In genomic region chr4:128732794-128733193, GRCm38 (mm10) we compare ENCODE assay signal across 12 mouse cellular contexts. TPM values are rescaled to one million over a fixed set of nuclear protein-coding genes. Genes with fewer than 3 reads are reported as not detected.
DNase-seq lines count a peak whose midpoint lies in the region; ATAC-seq and TF ChIP-seq lines count a peak whose summit lies in the region.
"Had no signal": no experiment of that assay in that cellular context is flagged by ENCODE, and none has a peak within 500 bp of the region (broad histone marks: within the 10 kb centered on the region; RNA-seq: fewer than 3 reads in every experiment).

No protein-coding gene starts in this region.

- ATAC-seq in kidney, embryonic 15.5 days (replicated peaks; ENCODE audit: low FRiP score): no peak
- ATAC-seq in midbrain, embryonic 13.5 days: no peak
- no peak for ATAC-seq in midbrain, postnatal 0 days (ENCODE audit: low FRiP score)
- no peak for ATAC-seq in neural tube, embryonic 13.5 days (ENCODE audit: low read depth)

- no peak overlapping the region for H3K4me3 ChIP-seq in gastrocnemius, adult 2 months
- H3K4me3 ChIP-seq in kidney, embryonic 15.5 days (replicated peaks): no peak overlapping the region
- H3K4me3 ChIP-seq in midbrain, embryonic 13.5 days (replicated peaks): no peak overlapping the region
- H3K4me3 ChIP-seq in midbrain, postnatal 0 days (ENCODE audit: low read depth, low read length): no peak overlapping the region
- H3K4me3 ChIP-seq in neural tube, embryonic 13.5 days: no peak overlapping the region
- H3K4me3 ChIP-seq: limb, embryonic 13.5 days had no signal

- WGBS in kidney, embryonic 15.5 days: 41% methylated on average over 5 of the region's 5 CpGs
- 43% methylated on average over 5 of the region's 5 CpGs for WGBS in midbrain, embryonic 13.5 days
- whole genome bisulfite sequencing in midbrain, postnatal 0 days: 29% methylated on average over 5 of the region's 5 CpGs
- WGBS in neural tube, embryonic 13.5 days: 48% methylated on average over 5 of the region's 5 CpGs

- H3K4me1 ChIP-seq in kidney, embryonic 15.5 days: peaks cover 88% of the 10 kb centered on the region
- H3K4me1 ChIP-seq in midbrain, embryonic 13.5 days (replicated peaks): peaks cover 93% of the 10 kb centered on the region
- peaks cover 40% of the 10 kb centered on the region for H3K4me1 ChIP-seq in midbrain, postnatal 0 days (ENCODE audit: insufficient read depth, low read length)
- peaks cover 91% of the 10 kb centered on the region for H3K4me1 ChIP-seq in neural tube, embryonic 13.5 days (replicated peaks)

- 0 out of 2 replicates have a peak overlapping the region, but pooled peaks have one; percentile 43 for H3K4me2 ChIP-seq in kidney, embryonic 15.5 days
- H3K4me2 ChIP-seq in midbrain, embryonic 13.5 days (replicated peaks): peak overlapping the region; percentile 49
- H3K4me2 ChIP-seq in midbrain, postnatal 0 days (ENCODE audit: low read depth, low read length, poor library complexity, severe bottlenecking): no peak overlapping the region
- H3K4me2 ChIP-seq in neural tube, embryonic 13.5 days: peak overlapping the region; percentile 39; the same call in 1 of the 2 replicates
- H3K4me2 ChIP-seq: limb, embryonic 13.5 days had no signal

- H3K27me3 ChIP-seq in kidney, embryonic 15.5 days: no peaks in the 10 kb centered on the region
- no peaks in the 10 kb centered on the region for H3K27me3 ChIP-seq in midbrain, embryonic 13.5 days
- H3K27me3 ChIP-seq in midbrain, postnatal 0 days (ENCODE audit: insufficient read depth, low read length): no peaks in the 10 kb centered on the region
- H3K27me3 ChIP-seq in neural tube, embryonic 13.5 days: no peaks in the 10 kb centered on the region
- H3K27me3 ChIP-seq: limb, embryonic 13.5 days had no signal

- H3K27ac ChIP-seq in gastrocnemius, adult 2 months: peak overlapping the region; percentile 70
- peak overlapping the region; percentile 54; the same call in 1 of the 2 replicates for H3K27ac ChIP-seq in kidney, embryonic 15.5 days
- H3K27ac ChIP-seq in midbrain, embryonic 13.5 days: no peak overlapping the region
- no peak overlapping the region; the same call in 1 of the 2 replicates for H3K27ac ChIP-seq in midbrain, postnatal 0 days (ENCODE audit: low read depth, low read length)
- no peak overlapping the region; the same call in 1 of the 2 replicates for H3K27ac ChIP-seq in neural tube, embryonic 13.5 days (replicated peaks)

- peaks cover 8% of the 10 kb centered on the region for H3K36me3 ChIP-seq in kidney, embryonic 15.5 days
- peaks cover 8% of the 10 kb centered on the region for H3K36me3 ChIP-seq in midbrain, embryonic 13.5 days
- no peaks in the 10 kb centered on the region for H3K36me3 ChIP-seq in midbrain, postnatal 0 days (ENCODE audit: insufficient read depth, low read length)
- peaks cover 19% of the 10 kb centered on the region for H3K36me3 ChIP-seq in neural tube, embryonic 13.5 days

- intact Hi-C loops in gastrocnemius, adult 2 months (cut with DNase I): no loop called here

- no peak overlapping the region for H3K9ac ChIP-seq in kidney, embryonic 15.5 days
- no peak overlapping the region for H3K9ac ChIP-seq in midbrain, embryonic 13.5 days (replicated peaks)
- H3K9ac ChIP-seq in midbrain, postnatal 0 days (replicated peaks; ENCODE audit: low read length, poor library complexity, severe bottlenecking): no peak overlapping the region; the same call in 1 of the 2 replicates
- H3K9ac ChIP-seq in neural tube, embryonic 13.5 days: no peak overlapping the region

- DNase-seq in gastrocnemius, adult 2 months: no peak
- DNase-seq in gastrocnemius, adult 18-20 months (ENCODE audit: low spot score): no peak
- no peak for DNase-seq in kidney, postnatal 14 days
- DNase-seq in midbrain, postnatal 0 days (ENCODE audit: low spot score): no peak
- DNase-seq: gastrocnemius, postnatal 36 days; kidney, adult 18-20 months had no signal

- no peaks in the 10 kb centered on the region for H3K9me3 ChIP-seq in kidney, embryonic 15.5 days (replicated peaks)
- H3K9me3 ChIP-seq in midbrain, embryonic 13.5 days: no peaks in the 10 kb centered on the region
- H3K9me3 ChIP-seq in midbrain, postnatal 0 days (ENCODE audit: low read length): no peaks in the 10 kb centered on the region
- H3K9me3 ChIP-seq in neural tube, embryonic 13.5 days: no peaks in the 10 kb centered on the region
- H3K9me3 ChIP-seq: limb, embryonic 13.5 days had no signal

- no peak for TF ChIP-seq CTCF in gastrocnemius, adult 2 months (IDR thresholded peaks at IDR 0.05)
- TF ChIP-seq CTCF in midbrain, postnatal 0 days (IDR thresholded peaks at IDR 0.05): no peak

RNA-seq across cellular contexts. Expression of gene A3galt2, which starts 22.4 kb away (rescaled TPM):
- total RNA-seq in gastrocnemius, adult 2 months (2021): under 1 TPM; 0.10 to 0.14 TPM
- total RNA-seq in gastrocnemius, adult 18-20 months (2021): not detected
- polyA plus RNA-seq in kidney, embryonic 15.5 days (2015; fragmentation: Nextera tagmentation; extraction: Ambion mirVana): 0.22 and 0.28 TPM in 2 replicates
- polyA plus RNA-seq in midbrain, embryonic 13.5 days (2015; fragmentation: Nextera tagmentation; extraction: Ambion mirVana): 0.23 and 0.58 TPM in 2 replicates
- 0.19 and 0.38 TPM in 2 replicates for total RNA-seq in midbrain, postnatal 0 days (2014; rRNA removed)
- polyA plus RNA-seq in midbrain, postnatal 0 days (2015; fragmentation: Nextera tagmentation; extraction: Ambion mirVana): 0.05 TPM in 1 of 2 replicates, not detected in the other
- polyA plus RNA-seq in neural tube, embryonic 13.5 days (2015; fragmentation: Nextera tagmentation; extraction: Ambion mirVana): 0.46 and 0.70 TPM in 2 replicates
- total RNA-seq: hematopoietic stem cell, adult 5-6 weeks; MEL had no signal

Comparison
In these comparisons a context has a peak if more than half of its experiments do, and no peak if none do; other contexts are left out.
1. H3K27ac ChIP-seq: peak in gastrocnemius, adult 2 months (single experiment) and kidney, embryonic 15.5 days (single experiment); none in midbrain, embryonic 13.5 days (single experiment), midbrain, postnatal 0 days (single experiment) and neural tube, embryonic 13.5 days (single experiment).